Mouse (Mus musculus): ENCODE data around the gene Fam131c. TPM values are rescaled to one million over a fixed set of nuclear protein-coding genes. Genes with fewer than 3 reads are reported as not detected.
A peak's percentile ranks its signal among the peaks of the same experiment; 100 is the strongest.

Gene Fam131c
- total RNA-seq, 2 experiments from 2014 or later: 2.1 to 3.3 TPM

GRCm38 (mm10) chr4:141411430-141411992, 43.5 kb downstream of the Fam131c start:
- DNase-seq: no peak

- no peak for DNase-seq
Observed at GRCm38 (mm10) chr4:141415924-141416323, 47.9 kb downstream of the Fam131c start, which contains the start of gene Clcnkb. TSS of gene Clcnkb (minus strand) at chr4:141416014.

- no peak for DNase-seq
Observed at GRCm38 (mm10) chr4:141419398-141420191, 51.6 kb downstream of the Fam131c start.

- DNase-seq: no peak
Observed at GRCm38 (mm10) chr4:141420192-141420829, 52.3 kb downstream of the Fam131c start, which contains the start of gene Hspb7. TSS of gene Hspb7 (plus strand) at chr4:141420779.

GRCm38 (mm10) chr4:141420886-141421285, 52.9 kb downstream of the Fam131c start:
- DNase-seq: no peak

- DNase-seq: no peak
Observed at GRCm38 (mm10) chr4:141421423-141421822, 53.4 kb downstream of the Fam131c start.

GRCm38 (mm10) chr4:141422841-141423240, 54.8 kb downstream of the Fam131c start:
- DNase-seq: no peak

- DNase-seq: no peak
Observed at GRCm38 (mm10) chr4:141423288-141423687, 55.3 kb downstream of the Fam131c start.

GRCm38 (mm10) chr4:141423691-141424431, 55.8 kb downstream of the Fam131c start:
- no peak for DNase-seq

- peak; percentile 59 to 61 for DNase-seq
Observed at GRCm38 (mm10) chr4:141425484-141426479, 57.8 kb downstream of the Fam131c start.

GRCm38 (mm10) chr4:141426796-141427745, 59.1 kb downstream of the Fam131c start:
- no peak for DNase-seq

GRCm38 (mm10) chr4:141427921-141428320, 59.9 kb downstream of the Fam131c start:
- DNase-seq: no peak

- DNase-seq: no peak
Observed at GRCm38 (mm10) chr4:141429381-141429780, 61.4 kb downstream of the Fam131c start.

GRCm38 (mm10) chr4:141429847-141430246, 61.8 kb downstream of the Fam131c start:
- no peak for DNase-seq

- peak; percentile 46 to 64 for DNase-seq
Observed at GRCm38 (mm10) chr4:141430997-141431396, 63.0 kb downstream of the Fam131c start.

- no peak for DNase-seq
Observed at GRCm38 (mm10) chr4:141432666-141433065, 64.6 kb downstream of the Fam131c start.

GRCm38 (mm10) chr4:141433191-141433590, 65.2 kb downstream of the Fam131c start:
- no peak for DNase-seq
